Mouse (Mus musculus): ENCODE data around the gene Mylk2.

The Mylk2 gene

GRCm38 (mm10) chr2:152906274-152907037, 4.7 kb upstream of the Mylk2 start:
- ChIA-PET POLR2A (interaction anchor here in 2 of 4 experiments (0.6 to 1.5 kb wide), 4 partner anchors 8 to 59 kb away, joined by 3 to 5 read pairs (median 4); no protein-coding TSS in a partner anchor), CTCF (interaction anchor here in 1 of 4 experiments (0.6 kb wide), 2 partner anchors 44 to 207 kb away, joined by 3 to 6 read pairs; no protein-coding TSS in a partner anchor)

GRCm38 (mm10) chr2:152907114-152907943, 3.8 kb upstream of the Mylk2 start:
- ChIA-PET POLR2A (interaction anchor here in 2 of 4 experiments (0.6 to 1.5 kb wide), 4 partner anchors 9 to 60 kb away, joined by 3 to 5 read pairs (median 4); no protein-coding TSS in a partner anchor), CTCF (interaction anchor here in 1 of 4 experiments (0.6 kb wide), 1 partner anchor 43 kb away, joined by 6 read pairs; no protein-coding TSS in a partner anchor)

- CTCF ChIA-PET: interaction anchor here in 2 of 4 experiments (0.6 to 0.9 kb wide), 2 partner anchors 23 to 173 kb away, joined by 3 read pairs; partner anchors contain the start of gene Foxs1 (in 1 of the 2)
Observed at GRCm38 (mm10) chr2:152909848-152910247, 1.3 kb upstream of the Mylk2 start.

GRCm38 (mm10) chr2:152911432-152911831, 280 bp downstream of the Mylk2 start:
- POLR2A ChIA-PET: interaction anchor here in 2 of 4 experiments (0.6 to 1.0 kb wide), 2 partner anchors 12 to 144 kb away, joined by 3 to 5 read pairs; no protein-coding TSS in a partner anchor
- CTCF ChIA-PET: interaction anchor here in 2 of 4 experiments (0.6 to 1.3 kb wide), 3 partner anchors 22 to 242 kb away, joined by 3 read pairs; partner anchors contain the start of gene H13 (in 1 of the 2)

More at GRCm38 (mm10) chr2:152909848-152910247, 1.3 kb upstream of the Mylk2 start:
- POLR2A ChIA-PET: no interaction called here

- ChIA-PET POLR2A (interaction anchor here in 3 of 4 experiments (0.5 to 1.4 kb wide), 4 partner anchors 20 to 155 kb away, joined by 3 to 4 read pairs (median 3); partner anchors contain the start of gene Foxs1 (in 1 of the 3)), CTCF (interaction anchor here in 2 of 4 experiments (0.6 to 0.7 kb wide), 2 partner anchors 114 to 254 kb away, joined by 3 to 4 read pairs; no protein-coding TSS in a partner anchor)
Observed at GRCm38 (mm10) chr2:152913471-152913870, 2.3 kb downstream of the Mylk2 start.

GRCm38 (mm10) chr2:152914310-152915120, 3.4 kb downstream of the Mylk2 start:
- ChIA-PET POLR2A (interaction anchor here in 3 of 4 experiments (0.6 to 1.4 kb wide), 5 partner anchors 9 to 1638 kb away, joined by 3 to 5 read pairs (median 3); no protein-coding TSS in a partner anchor), CTCF (interaction anchor here (0.6 to 2.0 kb wide), 19 partner anchors 10 to 500 kb away, joined by 3 to 16 read pairs (median 3); partner anchors contain the start of gene Foxs1 (in 1 of the 4))

- ChIA-PET CTCF (interaction anchor here (0.6 to 2.0 kb wide), 15 partner anchors 11 to 789 kb away, joined by 3 to 16 read pairs (median 3); partner anchors contain the start of gene Foxs1 (in 2 of the 4)), POLR2A (interaction anchor here in 3 of 4 experiments (1.1 to 1.4 kb wide), 3 partner anchors 8 to 228 kb away, joined by 3 to 4 read pairs (median 3); no protein-coding TSS in a partner anchor)
Observed at GRCm38 (mm10) chr2:152915453-152915852, 4.3 kb downstream of the Mylk2 start.

GRCm38 (mm10) chr2:152916111-152916510, 5.0 kb downstream of the Mylk2 start:
- POLR2A ChIA-PET: interaction anchor here in 1 of 4 experiments (0.6 to 1.0 kb wide), 2 partner anchors 34 to 583 kb away, joined by 3 to 4 read pairs; no protein-coding TSS in a partner anchor
- CTCF ChIA-PET: interaction anchor here (0.6 to 2.0 kb wide), 10 partner anchors 17 to 227 kb away, joined by 3 to 16 read pairs (median 4); partner anchors contain the start of gene Foxs1 (in 2 of the 4)

- POLR2A ChIA-PET: interaction anchor here in 3 of 4 experiments (1.2 to 1.7 kb wide), 5 partner anchors 16 to 204 kb away, joined by 3 to 5 read pairs (median 3); partner anchors contain the start of gene Dusp15 (in 1 of the 3)
Observed at GRCm38 (mm10) chr2:152917671-152918070, 6.5 kb downstream of the Mylk2 start.

GRCm38 (mm10) chr2:152922376-152922775, 11.2 kb downstream of the Mylk2 start:
- ChIA-PET POLR2A (interaction anchor here in 2 of 4 experiments (0.7 to 0.9 kb wide), 2 partner anchors 10 to 1670 kb away, joined by 3 to 6 read pairs; partner anchors contain the start of gene Foxs1 (in 1 of the 2)), CTCF (interaction anchor here in 2 of 4 experiments (0.6 to 2.2 kb wide), 4 partner anchors 10 to 159 kb away, joined by 3 to 10 read pairs (median 4); no protein-coding TSS in a partner anchor)

More at GRCm38 (mm10) chr2:152917671-152918070, 6.5 kb downstream of the Mylk2 start:
- CTCF ChIA-PET: interaction anchor here (0.6 to 1.7 kb wide), 8 partner anchors 12 to 255 kb away, joined by 3 to 7 read pairs (median 4); no protein-coding TSS in a partner anchor

GRCm38 (mm10) chr2:152923621-152924020, 12.5 kb downstream of the Mylk2 start:
- ChIA-PET CTCF (interaction anchor here in 2 of 4 experiments (1.0 to 2.2 kb wide), 4 partner anchors 9 to 147 kb away, joined by 3 to 10 read pairs (median 4); partner anchors contain the start of gene Foxs1 (in 1 of the 2)), POLR2A (interaction anchor here in 3 of 4 experiments (0.6 to 2.9 kb wide), 6 partner anchors 9 to 231 kb away, joined by 3 to 9 read pairs (median 4); partner anchors contain the start of genes Foxs1 (in 1 of the 3) and Mylk2 (in 1 of the 3))

- ChIA-PET POLR2A (interaction anchor here in 2 of 4 experiments (1.2 to 2.9 kb wide), 3 partner anchors 9 to 16 kb away, joined by 3 to 9 read pairs (median 3); partner anchors contain the start of genes Foxs1 (in 1 of the 2) and Mylk2 (in 1 of the 2)), CTCF (interaction anchor here in 3 of 4 experiments (0.8 to 2.2 kb wide), 5 partner anchors 9 to 16 kb away, joined by 3 to 10 read pairs (median 4); partner anchors contain the start of gene Foxs1 (in 2 of the 3))
Observed at GRCm38 (mm10) chr2:152924128-152924527, 13.0 kb downstream of the Mylk2 start.

GRCm38 (mm10) chr2:152924543-152924942, 13.4 kb downstream of the Mylk2 start:
- ChIA-PET CTCF (interaction anchor here (0.8 to 1.7 kb wide), 4 partner anchors 8 to 15 kb away, joined by 3 to 4 read pairs (median 4); partner anchors contain the start of gene Foxs1 (in 2 of the 4)), POLR2A (interaction anchor here in 1 of 4 experiments (1.2 to 2.9 kb wide), 2 partner anchors 9 to 15 kb away, joined by 3 to 9 read pairs; partner anchors contain the start of gene Foxs1)

GRCm38 (mm10) chr2:152925189-152925872, 14.2 kb downstream of the Mylk2 start:
- ChIA-PET POLR2A (interaction anchor here in 1 of 4 experiments (1.2 to 2.9 kb wide), 2 partner anchors 8 to 14 kb away, joined by 3 to 9 read pairs; partner anchors contain the start of gene Foxs1), CTCF (interaction anchor here in 3 of 4 experiments (1.3 to 1.5 kb wide), 3 partner anchors 8 to 19 kb away, joined by 3 to 4 read pairs (median 4); no protein-coding TSS in a partner anchor)

- POLR2A ChIA-PET: no interaction called here
- CTCF ChIA-PET: no interaction called here
Observed at GRCm38 (mm10) chr2:152926896-152927295, 15.7 kb downstream of the Mylk2 start.

All from embryonic stem cell, embryonic (primary cell).